Mouse (Mus musculus): ENCODE data around the gene Tjap1. TPM values are rescaled to one million over a fixed set of nuclear protein-coding genes. Genes with fewer than 3 reads are reported as not detected.

Tjap1 gene
- polyA plus RNA-seq, 1 experiment from 2014 or later, result 29.3 TPM

- Histone ChIP-seq H3K27ac (ENCODE audit: low read depth, low read length) (no peak overlapping the region), H3K4me2 (replicated peaks; ENCODE audit: low read depth) (no peak overlapping the region), H3K9ac (ENCODE audit: low read depth, low read length) (no peak overlapping the region), H3K4me1 (replicated peaks; ENCODE audit: control insufficient read depth, insufficient read depth, low read length) (no peaks in the 10 kb centered on the region), H3K9me3 (ENCODE audit: control insufficient read depth) (no peaks in the 10 kb centered on the region), H3K36me3 (ENCODE audit: control insufficient read depth, insufficient read depth) (peaks cover 49% of the 10 kb centered on the region), H3K27me3 (replicated peaks; ENCODE audit: control insufficient read depth, insufficient read depth, low read length) (no peaks in the 10 kb centered on the region), H3K4me3 (ENCODE audit: low read depth, low read length) (no peak overlapping the region)
- no peak for TF ChIP-seq CTCF (IDR thresholded peaks at IDR 0.05; ENCODE audit: low read depth)
- 91% methylated on average over 10 of the region's 10 CpGs for WGBS
- no peak for ATAC-seq
Observed at GRCm38 (mm10) chr17:46275506-46275905, 7.3 kb downstream of the Tjap1 start.

DNA sequence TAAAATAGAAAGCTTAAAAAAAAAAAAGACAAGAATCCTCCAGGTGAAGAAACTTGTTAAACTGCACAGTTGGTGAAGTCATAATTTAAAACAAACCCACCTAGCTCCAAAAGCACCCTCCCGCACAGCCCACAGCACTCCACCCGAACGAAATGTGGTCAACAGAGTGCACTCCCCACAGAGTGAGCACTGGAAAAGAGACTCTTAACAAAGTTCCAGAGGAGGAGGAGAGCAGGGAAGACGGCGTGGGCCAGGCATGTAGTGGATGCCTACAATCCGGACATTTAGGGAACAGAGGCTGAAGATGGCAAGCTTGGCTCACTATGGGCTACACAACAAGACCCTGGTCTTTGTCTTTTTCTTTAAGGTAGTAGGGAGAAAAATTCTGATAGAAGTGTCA, 7.8 kb downstream of the Tjap1 start:
- no peaks in the 10 kb centered on the region for H3K9me3 ChIP-seq (ENCODE audit: control insufficient read depth)
- H3K27ac ChIP-seq (ENCODE audit: low read depth, low read length), result no peak overlapping the region
- ATAC-seq, result no peak
- H3K36me3 ChIP-seq (ENCODE audit: control insufficient read depth, insufficient read depth), result peaks cover 50% of the 10 kb centered on the region
- H3K4me2 ChIP-seq (replicated peaks; ENCODE audit: low read depth), result no peak overlapping the region
- H3K27me3 ChIP-seq (replicated peaks; ENCODE audit: control insufficient read depth, insufficient read depth, low read length), result no peaks in the 10 kb centered on the region
- no peak for TF ChIP-seq CTCF (IDR thresholded peaks at IDR 0.05; ENCODE audit: low read depth)
- no peak overlapping the region for H3K9ac ChIP-seq (ENCODE audit: low read depth, low read length)
- H3K4me1 ChIP-seq (replicated peaks; ENCODE audit: control insufficient read depth, insufficient read depth, low read length), result no peaks in the 10 kb centered on the region
- 91% methylated on average over 6 of the region's 6 CpGs for WGBS
- H3K4me3 ChIP-seq (ENCODE audit: low read depth, low read length), result no peak overlapping the region

DNA sequence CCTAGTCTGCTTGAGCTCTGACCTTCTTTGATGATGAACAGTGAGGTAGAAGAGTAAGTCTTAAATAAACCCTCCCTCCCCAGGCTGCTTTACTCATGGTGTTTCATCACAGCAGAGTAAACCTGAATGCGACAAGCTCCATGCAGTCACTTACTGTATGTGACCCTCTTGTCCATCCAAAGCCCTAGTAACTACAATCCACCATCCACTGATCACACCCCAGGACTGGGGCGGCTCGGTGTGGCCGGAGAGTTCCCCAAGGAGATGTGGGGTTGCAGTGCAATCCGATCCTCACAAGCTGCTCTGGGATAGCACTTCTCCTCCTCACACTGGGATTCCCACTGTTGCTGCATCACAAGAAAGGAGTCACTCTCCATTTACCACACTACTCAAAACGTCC, 8.4 kb downstream of the Tjap1 start:
- H3K9ac ChIP-seq (ENCODE audit: low read depth, low read length), result no peak overlapping the region
- H3K4me3 ChIP-seq (ENCODE audit: low read depth, low read length), result no peak overlapping the region
- no peaks in the 10 kb centered on the region for H3K9me3 ChIP-seq (ENCODE audit: control insufficient read depth)
- ATAC-seq, result no peak
- no peak overlapping the region for H3K4me2 ChIP-seq (replicated peaks; ENCODE audit: low read depth)
- TF ChIP-seq CTCF (IDR thresholded peaks at IDR 0.05; ENCODE audit: low read depth), result no peak
- peaks cover 51% of the 10 kb centered on the region for H3K36me3 ChIP-seq (ENCODE audit: control insufficient read depth, insufficient read depth)
- no peak overlapping the region for H3K27ac ChIP-seq (ENCODE audit: low read depth, low read length)
- no peaks in the 10 kb centered on the region for H3K4me1 ChIP-seq (replicated peaks; ENCODE audit: control insufficient read depth, insufficient read depth, low read length)
- H3K27me3 ChIP-seq (replicated peaks; ENCODE audit: control insufficient read depth, insufficient read depth, low read length), result no peaks in the 10 kb centered on the region
- 83% methylated on average over 6 of the region's 6 CpGs for WGBS

DNA sequence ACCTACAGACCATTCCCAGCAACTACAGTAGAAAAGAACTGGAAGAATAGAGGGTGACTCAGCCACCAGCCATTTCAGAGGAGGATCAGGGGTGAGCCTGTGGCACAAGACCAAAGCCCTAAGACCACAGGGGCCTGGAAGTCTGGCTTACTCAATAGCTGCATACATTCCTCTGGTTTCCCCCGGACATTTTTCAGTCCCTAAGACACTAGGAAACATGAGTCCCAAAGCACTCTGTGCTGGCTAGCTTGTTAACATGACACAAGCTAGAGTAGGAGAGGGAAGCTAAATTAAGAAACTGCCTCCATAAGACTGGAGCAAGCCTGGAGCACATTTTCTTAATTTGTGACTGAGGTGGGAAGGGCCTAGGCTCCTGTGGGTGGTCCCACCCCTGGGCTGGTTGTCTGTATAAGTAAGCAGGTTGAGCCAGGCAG, 9.0 kb downstream of the Tjap1 start:
- Histone ChIP-seq H3K9me3 (ENCODE audit: control insufficient read depth) (no peaks in the 10 kb centered on the region), H3K4me3 (ENCODE audit: low read depth, low read length) (no peak overlapping the region), H3K27ac (ENCODE audit: low read depth, low read length) (no peak overlapping the region), H3K4me2 (replicated peaks; ENCODE audit: low read depth) (no peak overlapping the region), H3K27me3 (replicated peaks; ENCODE audit: control insufficient read depth, insufficient read depth, low read length) (no peaks in the 10 kb centered on the region), H3K36me3 (ENCODE audit: control insufficient read depth, insufficient read depth) (peaks cover 46% of the 10 kb centered on the region), H3K4me1 (replicated peaks; ENCODE audit: control insufficient read depth, insufficient read depth, low read length) (no peaks in the 10 kb centered on the region), H3K9ac (ENCODE audit: low read depth, low read length) (no peak overlapping the region)
- WGBS, result 56% methylated on average over 1 of the region's 1 CpGs
- TF ChIP-seq CTCF (IDR thresholded peaks at IDR 0.05; ENCODE audit: low read depth), result no peak
- ATAC-seq, result no peak

GRCm38 (mm10) chr17:46272675-46273074, 10.2 kb downstream of the Tjap1 start:
- no peak overlapping the region for H3K27ac ChIP-seq (ENCODE audit: low read depth, low read length)
- TF ChIP-seq CTCF (IDR thresholded peaks at IDR 0.05; ENCODE audit: low read depth), result no peak
- no peaks in the 10 kb centered on the region for H3K4me1 ChIP-seq (replicated peaks; ENCODE audit: control insufficient read depth, insufficient read depth, low read length)
- H3K9ac ChIP-seq (ENCODE audit: low read depth, low read length), result no peak overlapping the region
- no peak for ATAC-seq
- no peaks in the 10 kb centered on the region for H3K9me3 ChIP-seq (ENCODE audit: control insufficient read depth)
- 88% methylated on average over 5 of the region's 5 CpGs for WGBS
- H3K4me3 ChIP-seq (ENCODE audit: low read depth, low read length), result no peak overlapping the region
- H3K27me3 ChIP-seq (replicated peaks; ENCODE audit: control insufficient read depth, insufficient read depth, low read length), result no peaks in the 10 kb centered on the region
- no peak overlapping the region for H3K4me2 ChIP-seq (replicated peaks; ENCODE audit: low read depth)
- H3K36me3 ChIP-seq (ENCODE audit: control insufficient read depth, insufficient read depth), result peaks cover 46% of the 10 kb centered on the region

GRCm38 (mm10) chr17:46272058-46272457, 10.8 kb downstream of the Tjap1 start:
- H3K27me3 ChIP-seq (replicated peaks; ENCODE audit: control insufficient read depth, insufficient read depth, low read length), result no peaks in the 10 kb centered on the region
- WGBS, result 89% methylated on average over 2 of the region's 2 CpGs
- no peaks in the 10 kb centered on the region for H3K4me1 ChIP-seq (replicated peaks; ENCODE audit: control insufficient read depth, insufficient read depth, low read length)
- no peak overlapping the region for H3K9ac ChIP-seq (ENCODE audit: low read depth, low read length)
- H3K9me3 ChIP-seq (ENCODE audit: control insufficient read depth), result no peaks in the 10 kb centered on the region
- TF ChIP-seq CTCF (IDR thresholded peaks at IDR 0.05; ENCODE audit: low read depth), result no peak
- no peak overlapping the region for H3K4me2 ChIP-seq (replicated peaks; ENCODE audit: low read depth)
- H3K4me3 ChIP-seq (ENCODE audit: low read depth, low read length), result no peak overlapping the region
- H3K27ac ChIP-seq (ENCODE audit: low read depth, low read length), result no peak overlapping the region
- peaks cover 40% of the 10 kb centered on the region for H3K36me3 ChIP-seq (ENCODE audit: control insufficient read depth, insufficient read depth)
- no peak for ATAC-seq
